Mouse (Mus musculus): ENCODE results near the gene Myo3a.

Myo3a gene

GRCm38 (mm10) chr2:22620978-22621827 lies 393.9 kb downstream of the Myo3a start:
- no peak for DNase-seq

DNA sequence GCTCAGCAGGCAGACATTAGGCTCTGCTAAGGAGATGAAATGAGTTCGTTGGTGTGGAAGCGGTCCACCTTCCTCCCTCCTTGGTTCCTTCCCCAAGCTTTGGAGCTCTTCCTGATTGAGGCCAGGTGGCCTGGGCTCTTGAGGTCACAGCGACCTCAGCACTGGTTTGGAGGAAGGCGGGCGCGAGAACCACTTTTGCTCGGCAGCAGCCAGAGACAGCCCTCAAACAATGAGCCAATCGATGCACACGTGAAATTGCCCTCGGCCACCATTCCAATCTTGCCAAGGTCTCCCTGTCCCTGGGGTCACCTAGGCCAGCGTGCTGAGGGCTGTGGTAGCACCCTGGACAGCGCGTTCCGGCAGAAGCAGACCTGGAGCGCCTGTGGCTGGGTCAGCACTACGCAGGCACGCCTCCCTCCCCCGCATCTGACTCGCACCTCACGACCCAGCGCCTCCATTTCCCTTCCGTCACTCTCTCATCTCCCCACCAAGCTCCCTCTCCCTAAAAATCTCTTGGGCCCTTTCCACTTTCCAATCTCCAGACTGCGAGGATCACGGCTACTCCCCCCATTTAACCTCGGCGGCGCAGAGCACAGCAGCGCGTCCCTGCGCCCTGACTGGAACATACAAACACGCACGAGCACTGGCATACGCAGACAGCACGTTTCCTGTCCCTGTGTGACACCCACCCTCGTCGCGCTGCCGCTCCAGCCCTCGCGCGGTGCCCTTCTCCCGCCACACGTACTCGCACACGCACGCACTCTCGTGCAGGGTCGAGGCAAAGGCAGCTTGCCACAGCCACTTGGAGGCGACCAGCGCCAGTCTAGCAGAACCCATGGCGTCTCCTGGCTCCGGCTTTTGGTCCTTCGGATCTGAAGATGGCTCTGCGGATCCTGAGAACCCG lies 394.8 kb downstream of the Myo3a start, which contains the start of gene Gad2:
TSS of gene Gad2 (plus strand) at position 378 of the 904 bp plus-strand sequence.
- peak; percentile 14 for DNase-seq

DNA sequence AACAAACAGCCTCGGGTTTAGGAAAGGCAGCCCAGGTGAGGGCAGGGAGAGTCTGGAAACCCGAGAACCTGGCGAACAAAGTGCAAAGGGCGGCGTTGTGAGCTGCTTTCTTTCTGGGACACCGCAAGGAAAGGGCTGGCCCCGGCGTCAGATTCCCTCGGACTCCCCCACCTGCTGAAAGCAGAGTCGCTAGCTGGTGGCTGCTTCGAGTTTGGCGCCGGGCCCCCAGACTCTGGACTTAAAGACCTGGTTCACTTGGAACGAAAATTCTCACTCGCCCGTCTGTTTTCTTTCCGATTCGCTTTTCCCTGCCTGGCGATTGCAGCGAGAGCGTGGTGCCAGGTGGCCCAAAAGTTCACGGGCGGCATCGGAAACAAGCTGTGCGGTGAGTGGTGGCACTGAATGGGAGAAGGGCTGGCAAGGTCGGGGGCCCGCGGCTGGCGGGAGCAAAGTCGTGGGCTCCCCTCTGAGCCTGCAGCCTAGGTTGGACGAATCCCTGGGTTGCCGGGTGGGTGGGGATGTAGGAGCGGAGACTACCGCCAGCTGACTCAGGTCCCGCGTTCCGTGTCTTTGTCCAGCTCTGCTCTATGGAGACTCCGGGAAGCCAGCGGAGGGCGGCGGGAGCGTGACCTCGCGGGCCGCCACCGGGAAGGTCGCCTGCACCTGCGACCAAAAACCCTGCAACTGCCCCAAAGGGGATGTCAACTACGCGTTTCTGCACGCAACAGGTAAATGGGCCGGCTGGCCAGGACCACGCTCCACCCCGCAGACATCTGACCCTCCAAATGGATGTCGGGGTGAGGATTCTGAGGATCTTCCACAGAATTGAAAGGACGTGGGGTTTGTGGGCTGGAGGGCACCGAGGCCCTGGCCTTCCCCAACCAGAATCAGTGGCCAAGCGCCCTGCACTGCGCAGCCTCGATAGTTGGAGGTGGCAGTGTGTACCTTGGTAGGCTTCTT lies 396.1 kb downstream of the Myo3a start:
- DNase-seq, result peak in 1 of 2 experiments; percentile 7

- no peak for DNase-seq
These were observed 397.1 kb downstream of the Myo3a start for GRCm38 (mm10) chr2:22624188-22624975.

DNA sequence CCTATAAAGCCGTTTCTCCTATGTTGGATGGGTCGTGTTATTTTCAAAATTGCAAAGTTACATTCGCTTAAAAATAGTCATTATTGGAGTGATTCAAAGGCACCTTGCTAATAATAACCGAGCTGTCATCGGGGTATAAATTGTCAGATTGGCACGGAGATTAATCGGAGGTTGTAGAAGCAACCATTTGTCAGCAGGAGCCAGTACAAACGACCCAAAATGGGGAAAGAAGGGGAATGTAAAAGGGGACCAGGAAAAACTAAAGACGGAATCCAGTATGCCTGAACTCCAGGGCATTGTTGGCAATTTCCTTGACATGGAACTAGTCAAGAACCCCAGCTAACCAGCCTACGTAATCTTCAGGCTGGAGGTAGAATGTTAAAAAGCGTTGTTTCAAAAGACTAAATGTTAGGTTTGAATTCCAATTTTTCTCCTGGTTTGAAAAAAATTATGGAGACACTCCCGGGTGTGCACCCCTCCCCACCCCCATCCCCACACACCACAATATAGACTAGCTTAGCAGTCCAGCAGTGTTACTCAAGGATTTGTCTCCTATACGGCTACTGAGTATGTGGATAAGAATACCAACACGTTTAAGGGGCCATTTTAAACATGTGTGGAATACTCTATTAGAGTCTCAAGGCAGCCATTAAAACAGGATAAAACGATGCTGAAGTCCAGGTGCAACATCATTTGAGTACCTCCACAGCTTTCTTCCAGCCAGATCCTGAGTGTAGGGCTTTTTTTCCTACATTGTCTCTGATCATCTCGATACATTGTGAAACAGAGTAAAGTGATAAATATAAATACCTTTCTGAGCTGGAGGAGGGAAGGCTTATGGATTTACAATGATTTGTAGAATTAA lies 398.0 kb downstream of the Myo3a start:
- no peak for DNase-seq

DNA sequence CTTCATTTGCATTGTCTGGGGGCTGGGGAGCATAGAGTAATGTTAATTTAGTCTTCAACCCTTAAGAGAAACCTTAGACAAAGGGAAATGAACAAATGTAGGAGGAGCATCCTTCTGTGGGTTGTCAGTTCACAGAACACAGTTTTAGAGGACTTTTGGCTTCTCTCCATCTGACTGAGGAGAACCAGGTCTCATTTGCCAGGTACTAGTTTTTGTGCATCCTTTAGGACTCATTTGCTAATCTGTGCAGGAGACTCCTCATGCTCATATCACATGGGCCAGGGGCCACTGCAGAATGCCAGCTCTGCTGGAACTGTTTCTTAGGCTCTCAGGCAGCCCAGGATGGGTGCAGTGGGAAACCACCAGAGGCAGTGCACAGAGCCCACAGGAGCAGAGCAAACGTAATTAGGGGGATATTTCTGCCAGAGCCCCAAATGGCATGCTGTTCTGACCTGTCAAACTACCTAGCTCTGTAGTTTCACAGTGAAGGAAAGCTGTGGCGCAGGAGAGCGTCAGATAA lies 399.9 kb downstream of the Myo3a start:
- DNase-seq, result no peak

DNA sequence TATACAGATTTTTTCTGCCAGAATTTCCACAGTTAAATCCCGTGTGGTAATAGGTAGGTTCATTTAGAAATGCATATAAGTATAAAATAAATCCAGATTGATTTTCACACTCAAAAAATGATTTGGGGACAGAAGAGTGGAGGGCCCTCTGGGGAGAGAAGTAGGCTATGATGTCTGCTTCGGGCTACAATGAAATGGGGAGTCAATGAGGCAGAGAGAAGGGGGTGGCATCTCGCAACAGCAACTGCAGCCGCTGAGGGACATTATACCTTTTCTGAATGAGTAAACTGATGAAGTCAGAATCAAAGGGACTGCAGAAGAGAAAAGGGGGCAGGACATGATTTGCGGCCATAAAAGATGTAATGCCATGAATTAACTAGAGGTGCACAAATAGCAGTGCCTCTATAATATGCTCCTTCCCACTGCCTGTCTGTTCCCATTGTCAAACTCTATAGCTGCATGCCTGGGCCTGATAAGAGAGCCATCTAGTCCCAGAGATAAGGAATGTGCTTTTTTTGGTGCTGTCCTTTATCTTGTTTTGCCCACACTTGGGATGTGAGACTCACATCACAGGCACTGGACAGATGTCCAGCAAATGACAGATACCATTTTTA lies 400.6 kb downstream of the Myo3a start:
- DNase-seq, result no peak

GRCm38 (mm10) chr2:22634766-22635165 lies 407.5 kb downstream of the Myo3a start:
- DNase-seq, result peak; percentile 12 to 33

DNA sequence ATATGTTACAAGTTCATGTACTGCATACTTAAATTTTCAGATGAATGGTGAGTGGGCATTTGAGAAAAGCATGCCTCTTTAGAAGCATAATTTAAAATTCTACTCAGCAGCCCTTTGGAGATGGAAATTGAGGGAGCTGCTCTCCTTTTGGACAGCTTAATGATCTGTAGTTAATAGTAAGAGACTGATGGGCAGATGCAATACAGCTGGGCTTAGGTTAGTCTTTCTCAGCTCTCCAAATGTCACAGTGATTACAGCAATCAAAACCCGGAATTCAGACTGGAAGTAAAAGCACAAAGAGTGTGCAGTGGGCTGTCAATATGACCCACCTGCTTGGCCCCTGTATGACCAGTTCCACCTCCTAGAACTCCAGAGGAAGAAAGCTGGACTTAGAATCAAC lies 418.8 kb downstream of the Myo3a start:
- DNase-seq, result no peak

DNA sequence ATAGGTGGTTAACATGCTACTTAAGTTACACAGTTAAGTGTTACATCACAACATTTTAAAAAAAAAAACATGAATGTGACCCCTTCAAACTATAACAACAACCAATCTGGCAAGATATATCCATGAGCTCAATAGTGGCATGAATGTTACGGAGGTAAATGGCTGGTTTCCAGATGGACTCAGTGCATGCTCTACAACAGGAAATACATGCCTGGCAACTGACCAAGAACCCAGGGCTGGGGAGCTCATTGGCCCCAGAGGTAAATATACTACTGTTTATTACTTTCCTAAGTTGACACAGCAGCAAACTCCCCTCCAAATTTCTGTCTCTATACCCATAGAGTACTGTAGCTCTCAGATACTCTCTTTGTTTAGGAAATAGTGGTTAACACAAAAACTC lies 421.1 kb downstream of the Myo3a start:
- no peak for DNase-seq

DNA sequence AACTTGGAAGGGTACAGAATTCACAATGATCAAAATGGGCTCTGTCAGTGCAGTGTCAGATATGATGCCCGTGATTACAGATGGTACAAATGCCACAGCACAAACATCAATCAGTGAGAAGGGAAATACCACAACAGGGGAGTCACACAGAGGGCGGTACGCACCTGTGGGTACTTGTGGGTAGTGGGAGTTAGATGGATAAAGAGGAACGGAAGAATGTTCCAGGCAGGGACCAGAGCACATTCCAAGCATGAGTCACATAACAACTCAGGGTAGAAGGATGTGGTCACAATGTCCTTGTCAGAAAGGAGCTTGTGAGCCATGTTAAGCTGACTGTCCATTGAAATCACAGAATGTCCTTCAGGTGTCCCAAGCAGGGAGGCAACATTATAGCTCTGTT lies 424.5 kb downstream of the Myo3a start:
- no peak for DNase-seq

DNA sequence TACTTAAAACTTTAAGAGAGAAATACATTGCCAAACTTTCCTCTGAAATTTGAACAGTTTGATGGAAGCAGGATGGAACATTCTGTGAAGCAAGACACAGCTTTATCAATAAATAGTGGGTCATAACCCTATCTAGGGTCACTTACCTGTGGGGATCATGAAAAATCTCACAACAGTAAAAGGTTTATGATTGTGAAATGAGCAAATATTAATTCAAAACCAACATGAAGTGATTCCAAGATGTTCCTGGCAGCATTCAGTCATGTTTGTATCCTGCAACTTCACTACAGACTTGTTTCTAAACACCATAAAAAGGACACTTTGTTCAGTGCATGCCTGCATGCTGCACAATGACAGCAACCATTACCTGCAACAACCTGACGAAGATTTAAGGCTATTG lies 436.4 kb downstream of the Myo3a start:
- DNase-seq, result no peak
